Mouse (Mus musculus): Measurements from ENCODE around the gene Zp1.
A peak's percentile ranks its signal among the peaks of the same experiment; 100 is the strongest.

The Zp1 gene

GRCm38 (mm10) chr19:10924220-10924619, 3.8 kb upstream of the Zp1 start:
- DNase-seq (ENCODE audit: low read depth, low spot score) = no peak

- DNase-seq (ENCODE audit: low read depth, low spot score) = no peak
Measured at GRCm38 (mm10) chr19:10921058-10921457, 626 bp upstream of the Zp1 start.

GRCm38 (mm10) chr19:10918321-10918991, 2.0 kb downstream of the Zp1 start:
- DNase-seq (ENCODE audit: low read depth, low spot score) = no peak

GRCm38 (mm10) chr19:10916506-10916905, 3.9 kb downstream of the Zp1 start:
- DNase-seq (ENCODE audit: low read depth, low spot score) = no peak

- DNase-seq (ENCODE audit: low read depth, low spot score) = no peak
Measured at GRCm38 (mm10) chr19:10914870-10915269, 5.6 kb downstream of the Zp1 start.

- DNase-seq (ENCODE audit: low read depth, low spot score) = no peak
Measured at GRCm38 (mm10) chr19:10914291-10914690, 6.1 kb downstream of the Zp1 start.

- DNase-seq (ENCODE audit: low read depth, low spot score) = no peak
Measured at GRCm38 (mm10) chr19:10909087-10909721, 11.2 kb downstream of the Zp1 start.

- DNase-seq (ENCODE audit: low read depth, low spot score) = peak; percentile 35
Measured at GRCm38 (mm10) chr19:10907891-10908290, 12.5 kb downstream of the Zp1 start.

GRCm38 (mm10) chr19:10905728-10906000, 14.8 kb downstream of the Zp1 start:
- no peak for DNase-seq (ENCODE audit: low read depth, low spot score)

GRCm38 (mm10) chr19:10904927-10905727, 15.3 kb downstream of the Zp1 start:
- DNase-seq (ENCODE audit: low read depth, low spot score) = no peak

GRCm38 (mm10) chr19:10904512-10904911, 15.9 kb downstream of the Zp1 start:
- no peak for DNase-seq (ENCODE audit: low read depth, low spot score)

GRCm38 (mm10) chr19:10901046-10901445, 19.4 kb downstream of the Zp1 start:
- DNase-seq (ENCODE audit: low read depth, low spot score) = no peak

- DNase-seq (ENCODE audit: low read depth, low spot score) = no peak
Measured at GRCm38 (mm10) chr19:10900315-10900714, 20.1 kb downstream of the Zp1 start.

- no peak for DNase-seq (ENCODE audit: low read depth, low spot score)
Measured at GRCm38 (mm10) chr19:10897491-10897890, 22.9 kb downstream of the Zp1 start.

- DNase-seq (ENCODE audit: low read depth, low spot score) = no peak
Measured at GRCm38 (mm10) chr19:10896849-10897248, 23.6 kb downstream of the Zp1 start.

- DNase-seq (ENCODE audit: low read depth, low spot score) = peak; percentile 27
Measured at GRCm38 (mm10) chr19:10895708-10896107, 24.7 kb downstream of the Zp1 start.

GRCm38 (mm10) chr19:10895016-10895528, 25.4 kb downstream of the Zp1 start, which contains the start of gene Prpf19:
Gene Prpf19, plus strand, starts transcription at chr19:10895231.
- DNase-seq (ENCODE audit: low read depth, low spot score) = peak; percentile 98

- DNase-seq (ENCODE audit: low read depth, low spot score) = no peak
Measured at GRCm38 (mm10) chr19:10892201-10892600, 28.2 kb downstream of the Zp1 start.

- peak; percentile 97 for DNase-seq (ENCODE audit: low read depth, low spot score)
Measured at GRCm38 (mm10) chr19:10881426-10882154, 38.8 kb downstream of the Zp1 start, which contains the start of gene Tmem109. Gene Tmem109, minus strand, starts transcription at chr19:10882001.

GRCm38 (mm10) chr19:10880975-10881425, 39.4 kb downstream of the Zp1 start:
- DNase-seq (ENCODE audit: low read depth, low spot score) = no peak

GRCm38 (mm10) chr19:10880085-10880974, 40.1 kb downstream of the Zp1 start:
- DNase-seq (ENCODE audit: low read depth, low spot score) = no peak

All from forelimb bud, embryonic 11.5 days (tissue).